Mouse (Mus musculus): Measurements from ENCODE around the gene Tmem160. TPM values are rescaled to one million over a fixed set of nuclear protein-coding genes. Genes with fewer than 3 reads are reported as not detected.

Tmem160 gene
- polyA plus RNA-seq, 1 experiment, result 233 TPM

- peaks cover 78% of the 10 kb centered on the region for H3K36me3 ChIP-seq (replicated peaks; ENCODE audit: low read length)
- H3K4me3 ChIP-seq (replicated peaks), result peak overlapping the region; percentile 76
- no peaks in the 10 kb centered on the region for H3K9me3 ChIP-seq
- TF ChIP-seq GATA1 (IDR thresholded peaks at IDR 0.05; ENCODE audit: borderline replicate concordance, low read length) (no peak), FLI1 (IDR thresholded peaks at IDR 0.05; ENCODE audit: low read length) (no peak)
- H3K27me3 ChIP-seq (replicated peaks), result no peaks in the 10 kb centered on the region
- peaks cover 99% of the 10 kb centered on the region for H3K4me1 ChIP-seq
These were observed 39.6 kb upstream of the Tmem160 start for GRCm38 (mm10) chr7:16412930-16413329.

DNA sequence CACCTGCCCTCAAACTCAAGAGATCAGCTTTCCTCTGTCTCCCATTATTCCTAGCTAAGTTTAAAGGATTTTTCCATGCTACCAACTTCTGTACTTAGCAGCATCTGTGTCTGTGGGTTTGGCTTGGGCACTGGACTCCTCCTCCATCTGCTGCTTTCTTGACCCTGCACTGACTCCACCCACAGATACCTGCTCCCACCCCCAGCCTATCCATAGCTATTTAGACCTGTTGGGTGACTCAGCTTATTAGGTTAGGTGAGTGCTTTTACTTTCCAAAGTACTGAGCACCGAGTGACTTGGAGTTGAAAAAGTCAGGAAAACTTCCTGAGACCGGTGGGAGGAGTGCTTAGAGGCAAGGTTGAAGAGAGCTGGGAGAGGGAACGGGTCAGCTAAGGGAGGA, 37.2 kb upstream of the Tmem160 start:
- Histone ChIP-seq H3K9me3 (no peaks in the 10 kb centered on the region), H3K4me1 (peaks cover 97% of the 10 kb centered on the region), H3K27me3 (replicated peaks) (no peaks in the 10 kb centered on the region), H3K36me3 (replicated peaks; ENCODE audit: low read length) (peaks cover 84% of the 10 kb centered on the region), H3K4me3 (replicated peaks) (no peak overlapping the region)
- TF ChIP-seq FLI1 (IDR thresholded peaks at IDR 0.05; ENCODE audit: low read length) (no peak), GATA1 (IDR thresholded peaks at IDR 0.05; ENCODE audit: borderline replicate concordance, low read length) (no peak)

GRCm38 (mm10) chr7:16417141-16417771, 35.3 kb upstream of the Tmem160 start:
- H3K4me3 ChIP-seq (replicated peaks), result peak overlapping the region; percentile 59
- peaks cover 88% of the 10 kb centered on the region for H3K36me3 ChIP-seq (replicated peaks; ENCODE audit: low read length)
- no peaks in the 10 kb centered on the region for H3K9me3 ChIP-seq
- TF ChIP-seq GATA1 (IDR thresholded peaks at IDR 0.05; ENCODE audit: borderline replicate concordance, low read length), result no peak
- TF ChIP-seq FLI1 (IDR thresholded peaks at IDR 0.05; ENCODE audit: low read length), result no peak
- peaks cover 95% of the 10 kb centered on the region for H3K4me1 ChIP-seq
- H3K27me3 ChIP-seq (replicated peaks), result no peaks in the 10 kb centered on the region

DNA sequence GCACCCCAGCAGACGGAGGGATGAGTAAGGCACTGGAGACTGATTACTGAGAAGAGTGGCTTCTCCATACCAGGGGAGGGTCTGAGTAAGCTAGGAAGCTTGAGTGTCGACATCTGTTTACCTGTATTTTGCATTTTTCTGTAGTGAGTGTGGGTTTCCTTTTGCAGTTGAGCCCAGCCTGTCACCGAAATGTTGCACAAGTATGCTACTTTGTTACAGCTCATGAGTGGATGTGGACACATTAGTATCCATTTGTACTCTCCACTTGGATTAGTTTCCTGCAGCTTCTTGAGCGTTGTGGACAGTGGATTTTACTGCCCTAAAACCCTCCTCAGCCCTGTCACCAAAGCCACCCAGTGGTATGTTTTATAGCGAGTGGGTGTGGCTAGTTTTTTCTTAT, 33.9 kb upstream of the Tmem160 start:
- H3K4me3 ChIP-seq (replicated peaks), result no peak overlapping the region
- H3K36me3 ChIP-seq (replicated peaks; ENCODE audit: low read length), result peaks cover 98% of the 10 kb centered on the region
- peaks cover 83% of the 10 kb centered on the region for H3K4me1 ChIP-seq
- no peaks in the 10 kb centered on the region for H3K27me3 ChIP-seq (replicated peaks)
- TF ChIP-seq GATA1 (IDR thresholded peaks at IDR 0.05; ENCODE audit: borderline replicate concordance, low read length) (no peak), FLI1 (IDR thresholded peaks at IDR 0.05; ENCODE audit: low read length) (no peak)
- H3K9me3 ChIP-seq, result no peaks in the 10 kb centered on the region

DNA sequence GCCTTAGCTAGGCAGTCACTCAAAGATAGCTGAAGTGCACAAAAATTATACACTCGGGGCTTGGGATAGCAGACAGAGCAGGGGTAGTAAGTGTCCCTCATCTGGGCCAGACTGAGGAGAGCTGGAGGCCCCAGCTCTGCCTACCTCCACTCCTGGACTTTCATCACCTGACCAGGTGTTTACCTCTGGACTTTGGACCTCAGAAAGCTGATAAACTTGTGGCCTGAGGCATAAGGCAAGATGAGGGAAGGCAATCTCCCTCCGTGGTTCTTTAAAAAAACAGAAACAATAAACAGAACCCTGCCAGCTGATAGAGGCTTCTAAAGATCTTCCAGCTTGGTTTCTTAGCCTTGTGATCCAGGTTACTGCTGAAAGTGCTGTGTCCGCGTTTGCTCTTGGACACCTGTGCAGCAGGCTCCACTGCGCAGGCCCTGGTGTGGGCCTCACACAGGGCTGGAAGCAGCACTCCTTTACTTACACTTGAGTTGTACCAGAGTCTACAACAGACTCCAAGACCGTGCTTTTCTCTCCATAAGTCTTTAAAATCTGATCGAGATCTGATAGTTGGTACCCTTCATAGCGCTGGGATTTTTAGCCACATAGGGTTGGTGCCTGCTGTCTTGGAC, 32.0 kb upstream of the Tmem160 start:
- no peak overlapping the region for H3K4me3 ChIP-seq (replicated peaks)
- H3K4me1 ChIP-seq, result peaks cover 73% of the 10 kb centered on the region
- no peak for TF ChIP-seq GATA1 (IDR thresholded peaks at IDR 0.05; ENCODE audit: borderline replicate concordance, low read length)
- TF ChIP-seq FLI1 (IDR thresholded peaks at IDR 0.05; ENCODE audit: low read length), result no peak
- no peaks in the 10 kb centered on the region for H3K9me3 ChIP-seq
- H3K27me3 ChIP-seq (replicated peaks), result no peaks in the 10 kb centered on the region
- peaks cover 99% of the 10 kb centered on the region for H3K36me3 ChIP-seq (replicated peaks; ENCODE audit: low read length)

DNA sequence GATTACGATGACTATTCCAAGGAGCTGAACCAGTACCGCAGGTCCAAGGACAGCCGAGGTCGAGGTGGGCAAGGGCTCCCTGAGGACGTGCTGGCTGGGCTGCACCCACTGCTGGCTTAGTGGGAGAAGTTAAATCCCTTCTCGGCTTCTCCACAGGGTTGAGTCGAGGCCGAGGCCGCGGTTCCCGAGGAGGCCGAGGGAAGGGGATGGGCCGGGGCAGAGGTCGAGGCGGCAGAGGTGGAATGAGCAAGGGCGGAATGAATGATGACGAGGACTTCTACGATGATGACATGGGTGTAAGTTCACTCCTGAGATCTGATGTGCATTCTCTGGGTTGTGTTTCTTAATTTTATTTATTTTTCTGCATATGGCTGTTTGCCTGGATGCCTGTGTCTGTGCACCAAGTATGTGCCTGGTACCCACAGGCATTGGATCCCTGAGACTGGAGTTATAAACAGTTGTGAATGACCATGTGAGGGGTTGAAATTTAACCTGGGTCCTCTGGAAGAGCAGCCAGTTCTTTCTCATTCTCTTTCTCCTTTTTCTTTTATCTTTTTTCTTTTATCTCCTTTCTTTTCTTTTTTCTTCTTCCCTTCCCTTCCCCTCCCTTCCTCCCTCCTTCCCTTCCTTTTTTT, 30.2 kb upstream of the Tmem160 start:
- Histone ChIP-seq H3K9me3 (no peaks in the 10 kb centered on the region), H3K27me3 (replicated peaks) (no peaks in the 10 kb centered on the region), H3K4me3 (replicated peaks) (no peak overlapping the region), H3K36me3 (replicated peaks; ENCODE audit: low read length) (peaks cover 99% of the 10 kb centered on the region), H3K4me1 (peaks cover 61% of the 10 kb centered on the region)
- TF ChIP-seq GATA1 (IDR thresholded peaks at IDR 0.05; ENCODE audit: borderline replicate concordance, low read length), result no peak
- TF ChIP-seq FLI1 (IDR thresholded peaks at IDR 0.05; ENCODE audit: low read length), result no peak

- no peaks in the 10 kb centered on the region for H3K9me3 ChIP-seq
- no peaks in the 10 kb centered on the region for H3K27me3 ChIP-seq (replicated peaks)
- H3K4me3 ChIP-seq (replicated peaks), result no peak overlapping the region
- H3K4me1 ChIP-seq, result peaks cover 49% of the 10 kb centered on the region
- peaks cover 99% of the 10 kb centered on the region for H3K36me3 ChIP-seq (replicated peaks; ENCODE audit: low read length)
- TF ChIP-seq FLI1 (IDR thresholded peaks at IDR 0.05; ENCODE audit: low read length) (no peak), GATA1 (IDR thresholded peaks at IDR 0.05; ENCODE audit: borderline replicate concordance, low read length) (no peak)
These were observed 28.8 kb upstream of the Tmem160 start for GRCm38 (mm10) chr7:16423731-16424130.

GRCm38 (mm10) chr7:16425721-16426120, 26.9 kb upstream of the Tmem160 start:
- H3K27me3 ChIP-seq (replicated peaks), result no peaks in the 10 kb centered on the region
- H3K4me1 ChIP-seq, result peaks cover 37% of the 10 kb centered on the region
- no peak for TF ChIP-seq FLI1 (IDR thresholded peaks at IDR 0.05; ENCODE audit: low read length)
- TF ChIP-seq GATA1 (IDR thresholded peaks at IDR 0.05; ENCODE audit: borderline replicate concordance, low read length), result no peak
- H3K36me3 ChIP-seq (replicated peaks; ENCODE audit: low read length), result peaks cover 99% of the 10 kb centered on the region
- H3K4me3 ChIP-seq (replicated peaks), result no peak overlapping the region
- H3K9me3 ChIP-seq, result no peaks in the 10 kb centered on the region

DNA sequence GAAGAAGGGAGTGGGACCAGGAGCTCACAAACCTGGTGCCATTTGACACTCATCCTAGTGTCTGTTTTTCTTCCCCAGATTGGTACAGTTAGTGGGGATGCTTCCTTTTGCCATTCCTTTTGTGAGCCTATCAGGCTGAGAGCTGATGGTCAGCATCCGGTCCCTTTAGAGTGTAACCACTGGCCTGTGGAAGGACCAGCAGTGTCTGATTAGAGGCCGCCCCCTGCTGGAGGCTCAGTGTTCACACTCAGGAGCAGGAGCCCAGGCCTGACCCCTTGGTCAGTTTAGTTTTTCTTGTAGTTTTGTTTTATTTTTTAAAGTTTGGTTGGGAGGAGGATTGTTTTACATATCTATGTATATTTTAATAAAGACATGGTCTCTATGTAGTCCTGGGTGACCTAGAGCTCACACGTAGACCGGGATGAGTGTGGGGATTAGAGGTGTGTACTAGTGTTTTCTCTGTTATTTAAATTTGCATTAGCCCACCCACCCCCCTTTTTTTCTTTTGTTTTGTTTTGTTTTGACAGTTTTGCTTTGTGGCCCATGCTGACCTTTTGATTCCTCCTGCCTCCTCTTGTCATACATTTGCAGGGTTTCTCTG, 26.4 kb upstream of the Tmem160 start:
- TF ChIP-seq GATA1 (IDR thresholded peaks at IDR 0.05; ENCODE audit: borderline replicate concordance, low read length) (no peak), FLI1 (IDR thresholded peaks at IDR 0.05; ENCODE audit: low read length) (no peak)
- Histone ChIP-seq H3K4me3 (replicated peaks) (no peak overlapping the region), H3K36me3 (replicated peaks; ENCODE audit: low read length) (peaks cover 99% of the 10 kb centered on the region), H3K9me3 (no peaks in the 10 kb centered on the region), H3K4me1 (peaks cover 37% of the 10 kb centered on the region), H3K27me3 (replicated peaks) (no peaks in the 10 kb centered on the region)

Data from megakaryocyte, embryonic 14.5 days (primary cell).